Mouse (Mus musculus) intestine, postnatal 0 days (tissue): ENCODE measurements around the gene Nos3. TPM values are rescaled to one million over a fixed set of nuclear protein-coding genes. Genes with fewer than 3 reads are reported as not detected.

Experiments used
- ATAC-seq: fragments of 200-750 bp; cut with Nextera tagmentation; 2 replicates; pipeline ENCODE4 v1.8.0; 2017; ENCODE audit warnings: mild to moderate bottlenecking, moderate TSS enrichment, moderate library complexity
- H3K27ac ChIP-seq: fragments of 300-500 bp; sonication (generic); 2 replicates; pipeline ENCODE4 v1.5.1; 2014; ENCODE audit warnings: mild to moderate bottlenecking, low read depth, low read length, moderate library complexity
- H3K27me3 ChIP-seq: fragments of 300-500 bp; sonication (generic); replicated peaks from 2 replicates; pipeline ENCODE4 v1.6.1; 2014; ENCODE audit warnings: low read length, mixed read lengths; ENCODE audit not compliant: control insufficient read depth, insufficient read depth
- H3K36me3 ChIP-seq: fragments of 300-500 bp; sonication (generic); 2 replicates; pipeline ENCODE4 v1.6.1; 2014; ENCODE audit warnings: mild to moderate bottlenecking, moderate library complexity; ENCODE audit not compliant: control insufficient read depth, insufficient read depth
- H3K4me1 ChIP-seq: fragments of 300-500 bp; sonication (generic); replicated peaks from 2 replicates; pipeline ENCODE4 v1.6.1; 2014; ENCODE audit warnings: antibody characterized with exemption, low read length, mixed read lengths; ENCODE audit not compliant: control insufficient read depth, insufficient read depth
- H3K4me2 ChIP-seq: fragments of 300-500 bp; sonication (generic); replicated peaks from 2 replicates; pipeline ENCODE4 v1.6.1; 2014; ENCODE audit warnings: low read depth, mild to moderate bottlenecking, moderate library complexity
- H3K4me3 ChIP-seq: fragments of 300-500 bp; sonication (generic); 2 replicates; pipeline ENCODE4 v1.5.1; 2014; ENCODE audit warnings: low read depth, low read length
- H3K9ac ChIP-seq: fragments of 300-500 bp; sonication (generic); 2 replicates; pipeline ENCODE4 v1.6.1; 2014; ENCODE audit warnings: mild to moderate bottlenecking, low read depth, low read length
- H3K9me3 ChIP-seq: fragments of 300-500 bp; sonication (generic); 2 replicates; pipeline ENCODE4 v1.6.1; 2016; ENCODE audit warnings: mixed run types; ENCODE audit not compliant: control insufficient read depth
- CTCF ChIP-seq: sonication (generic); IDR thresholded peaks from 2 replicates; pipeline ENCODE4 v1.5.1; 2016; ENCODE audit warnings: low read depth, mild to moderate bottlenecking, control low read depth, antibody characterized with exemption, moderate library complexity
- WGBS: fragments of 180-500 bp; shearing (Covaris S2); extraction: QIAGEN DNeasy Blood & Tissue Kit; methylation state at CpG from one replicate; pipeline ENCODE4 v1.1.7; 2014; 5-methylcytosine and 5-hydroxymethylcytosine counted together
- polyA plus RNA-seq: library from polyadenylated mRNA; unstranded; fragments of >200 nt; fragmentation: Nextera tagmentation; extraction: Ambion mirVana; gene quantifications from 2 replicates; pipeline ENCODE4 v1.2.1, GENCODE M21; 2015

The Nos3 gene
- polyA plus RNA-seq, 1 experiment from 2014 or later: 3.5 TPM

DNA sequence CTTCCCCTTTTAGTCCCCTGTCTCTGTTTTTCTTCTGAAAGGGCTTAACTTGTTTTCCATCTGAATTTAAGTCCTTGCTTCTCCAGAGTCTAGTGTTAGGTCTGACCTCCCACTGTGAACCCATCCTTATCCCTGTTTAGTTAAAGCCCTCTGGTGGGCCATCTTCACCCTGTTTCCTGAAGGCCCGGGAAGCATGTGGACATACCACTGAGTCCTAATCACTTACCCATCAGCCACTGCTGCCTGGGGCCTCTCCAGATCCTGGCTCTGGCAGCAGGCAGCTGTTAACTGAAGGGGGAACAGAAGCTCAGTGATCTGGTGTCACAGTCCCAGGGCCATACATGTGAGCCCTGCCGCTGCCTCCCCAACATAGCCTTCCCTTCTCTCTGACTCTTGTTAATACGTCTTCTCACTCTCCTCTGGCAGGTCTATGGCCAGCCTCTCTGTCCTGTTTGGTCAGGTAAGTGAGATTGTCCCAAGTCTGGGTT, 40.8 kb downstream of the Nos3 start:
- TF ChIP-seq CTCF: no peak
- 59% methylated on average over 3 of the region's 3 CpGs for WGBS
- Histone ChIP-seq H3K9ac (no peak overlapping the region), H3K27me3 (no peaks in the 10 kb centered on the region), H3K9me3 (no peaks in the 10 kb centered on the region), H3K36me3 (peaks cover 77% of the 10 kb centered on the region), H3K4me2 (no peak overlapping the region), H3K27ac (no peak overlapping the region), H3K4me1 (no peaks in the 10 kb centered on the region), H3K4me3 (no peak overlapping the region)
- ATAC-seq: no peak

DNA sequence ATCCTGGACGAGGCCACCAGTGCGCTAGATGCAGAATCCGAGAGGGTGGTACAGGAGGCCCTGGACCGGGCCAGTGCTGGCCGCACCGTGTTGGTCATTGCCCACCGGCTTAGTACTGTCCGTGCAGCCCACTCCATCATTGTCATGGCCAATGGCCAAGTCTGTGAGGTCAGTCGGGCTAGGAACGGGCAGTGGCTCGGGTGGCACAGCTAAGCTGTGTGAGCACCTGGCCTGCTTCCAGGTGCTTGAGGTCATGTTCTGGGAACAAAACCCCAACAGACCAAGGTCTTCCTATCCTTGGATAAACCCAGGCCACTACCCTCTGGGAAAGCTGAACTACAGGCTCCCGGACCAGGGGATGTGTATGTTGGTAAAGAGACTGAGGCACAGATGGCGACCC, 44.0 kb downstream of the Nos3 start:
- Histone ChIP-seq H3K9ac (no peak overlapping the region), H3K4me2 (no peak overlapping the region), H3K27ac (no peak overlapping the region), H3K36me3 (peaks cover 50% of the 10 kb centered on the region), H3K27me3 (no peaks in the 10 kb centered on the region), H3K9me3 (no peaks in the 10 kb centered on the region), H3K4me1 (no peaks in the 10 kb centered on the region), H3K4me3 (no peak overlapping the region)
- ATAC-seq: no peak
- WGBS: 92% methylated on average over 13 of the region's 13 CpGs
- no peak for TF ChIP-seq CTCF

DNA sequence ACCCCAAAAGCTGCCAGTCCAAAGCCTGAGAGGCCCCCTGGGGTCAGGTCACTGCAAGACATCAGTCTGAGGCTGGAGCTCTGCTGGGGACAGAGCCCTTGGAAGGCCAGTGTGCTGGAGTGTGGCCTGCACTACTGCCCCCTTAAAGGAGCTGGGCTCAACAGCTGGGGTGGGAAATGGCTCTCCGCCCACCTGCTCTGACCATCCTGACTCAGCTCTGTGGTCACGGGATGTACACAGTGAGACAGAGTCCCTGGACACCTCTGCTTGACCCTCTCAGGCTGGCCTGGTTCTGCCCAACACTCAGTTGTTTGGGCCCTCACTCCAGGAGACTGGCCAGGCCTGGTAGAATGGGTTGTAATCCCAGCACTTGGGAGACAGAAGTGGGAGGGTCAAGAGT, 44.9 kb downstream of the Nos3 start:
- 68% methylated on average over 2 of the region's 2 CpGs for WGBS

DNA sequence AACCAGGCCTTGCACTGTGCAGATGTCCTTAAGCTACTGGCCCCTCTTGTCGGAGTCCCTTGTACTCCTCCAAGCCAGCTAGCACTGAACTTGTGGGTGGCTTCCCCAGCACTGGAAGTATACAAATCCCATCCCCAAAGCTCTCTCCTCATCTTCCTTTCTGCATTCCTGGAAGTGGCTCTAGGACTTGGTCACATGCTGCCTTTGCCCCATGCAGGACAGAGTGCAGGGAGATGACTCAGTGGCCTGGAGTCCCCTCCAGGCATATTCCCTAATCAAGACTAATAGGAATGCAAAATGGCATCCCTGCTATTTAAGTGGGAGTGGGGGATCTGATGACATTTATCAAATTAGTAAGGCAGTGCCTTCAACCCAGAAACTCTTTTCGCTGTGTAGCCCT, 47.5 kb downstream of the Nos3 start:
- WGBS: 74% methylated on average over 2 of the region's 2 CpGs
- no peak for TF ChIP-seq CTCF

More for the DNA sequence above, 44.9 kb downstream of the Nos3 start:
- Histone ChIP-seq H3K4me2 (no peak overlapping the region), H3K9me3 (no peaks in the 10 kb centered on the region), H3K27me3 (no peaks in the 10 kb centered on the region), H3K9ac (no peak overlapping the region), H3K27ac (no peak overlapping the region), H3K36me3 (peaks cover 43% of the 10 kb centered on the region; the same call in 1 of the 2 replicates), H3K4me3 (no peak overlapping the region), H3K4me1 (no peaks in the 10 kb centered on the region)
- no peak for TF ChIP-seq CTCF
- no peak for ATAC-seq

DNA sequence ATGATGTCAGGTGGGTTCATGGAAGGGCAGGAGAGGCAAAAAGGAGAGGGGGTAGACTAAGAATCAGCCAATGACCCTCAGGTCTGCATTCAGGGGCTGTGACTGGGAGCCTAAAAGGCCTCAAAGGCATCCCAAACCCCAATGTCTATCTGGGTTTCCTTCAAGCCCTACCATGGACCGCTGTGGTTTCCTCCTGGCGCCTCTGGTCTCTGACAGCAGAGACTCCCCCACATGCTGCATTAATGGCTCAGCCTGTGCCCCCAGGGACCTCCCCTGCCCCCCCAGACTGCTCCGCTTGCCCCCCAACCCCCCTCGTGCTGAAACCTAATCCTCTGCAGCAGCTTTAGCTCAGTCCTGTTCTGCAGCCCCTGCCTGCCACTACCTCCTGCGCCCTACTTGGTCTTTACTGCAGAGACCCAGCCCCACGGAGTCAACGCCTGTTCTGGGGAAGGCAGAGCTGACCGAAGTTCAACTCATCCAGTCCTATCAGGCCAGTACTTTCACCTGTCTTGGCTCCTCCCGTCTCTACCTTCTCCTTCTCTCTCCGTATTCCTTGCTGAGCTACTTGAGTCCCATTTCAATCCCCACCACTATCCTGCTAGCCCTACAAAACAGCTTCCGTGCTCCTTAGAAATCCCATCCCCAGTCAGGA, 48.6 kb downstream of the Nos3 start, which contains the start of gene Asic3:
Gene Asic3, plus strand, starts transcription at position 351 of the 652 bp plus-strand sequence.
- WGBS: 25% methylated on average over 11 of the region's 11 CpGs
- no peaks in the 10 kb centered on the region for H3K9me3 ChIP-seq
- peak; percentile 38; the same call in 1 of the 2 replicates for ATAC-seq
- no peaks in the 10 kb centered on the region for H3K4me1 ChIP-seq
- peak within 1 kb of the TSS; percentile 45; the same call in 1 of the 2 replicates for H3K4me2 ChIP-seq
- H3K36me3 ChIP-seq: peaks cover 10% of the 10 kb centered on the region; the same call in 1 of the 2 replicates
- no peak within 1 kb of the TSS for H3K4me3 ChIP-seq
- H3K27ac ChIP-seq: no peak within 1 kb of the TSS
- no peaks in the 10 kb centered on the region for H3K27me3 ChIP-seq
- H3K9ac ChIP-seq: peak within 1 kb of the TSS; percentile 17; the same call in 1 of the 2 replicates
- no peak for TF ChIP-seq CTCF

More for the DNA sequence above, 47.5 kb downstream of the Nos3 start:
- Histone ChIP-seq H3K36me3 (peaks cover 19% of the 10 kb centered on the region; the same call in 1 of the 2 replicates), H3K9ac (no peak overlapping the region), H3K4me2 (no peak overlapping the region), H3K27ac (no peak overlapping the region), H3K9me3 (no peaks in the 10 kb centered on the region), H3K27me3 (no peaks in the 10 kb centered on the region), H3K4me1 (no peaks in the 10 kb centered on the region), H3K4me3 (no peak overlapping the region)
- no peak for ATAC-seq

DNA sequence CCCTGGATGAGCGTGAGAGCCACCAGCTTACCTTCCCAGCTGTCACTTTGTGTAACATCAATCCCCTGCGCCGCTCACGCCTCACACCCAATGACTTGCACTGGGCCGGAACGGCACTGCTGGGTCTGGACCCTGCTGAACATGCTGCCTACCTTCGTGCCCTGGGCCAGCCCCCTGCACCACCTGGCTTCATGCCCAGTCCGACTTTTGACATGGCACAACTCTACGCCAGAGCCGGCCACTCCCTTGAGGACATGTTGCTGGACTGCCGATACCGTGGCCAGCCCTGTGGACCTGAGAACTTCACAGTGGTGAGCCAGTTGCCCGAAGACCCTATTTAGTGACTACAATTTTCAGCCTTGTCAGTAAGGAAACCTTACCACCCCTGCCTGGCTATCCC, 49.3 kb downstream of the Nos3 start:
- no peak for ATAC-seq
- Histone ChIP-seq H3K4me3 (no peak overlapping the region), H3K27ac (no peak overlapping the region), H3K27me3 (no peaks in the 10 kb centered on the region), H3K4me2 (0 out of 2 replicates have a peak overlapping the region, but pooled peaks have one; percentile 45), H3K9ac (no peak overlapping the region), H3K36me3 (peaks cover 12% of the 10 kb centered on the region; the same call in 1 of the 2 replicates), H3K4me1 (no peaks in the 10 kb centered on the region), H3K9me3 (no peaks in the 10 kb centered on the region)
- no peak for TF ChIP-seq CTCF
- 80% methylated on average over 13 of the region's 13 CpGs for WGBS
